Mouse (Mus musculus): ENCODE results near the gene Fmo5. TPM values are rescaled to one million over a fixed set of nuclear protein-coding genes. Genes with fewer than 3 reads are reported as not detected.

Gene Fmo5
- total RNA-seq (2023) = 10 to 100 TPM; 15.0 to 16.2 TPM

DNA sequence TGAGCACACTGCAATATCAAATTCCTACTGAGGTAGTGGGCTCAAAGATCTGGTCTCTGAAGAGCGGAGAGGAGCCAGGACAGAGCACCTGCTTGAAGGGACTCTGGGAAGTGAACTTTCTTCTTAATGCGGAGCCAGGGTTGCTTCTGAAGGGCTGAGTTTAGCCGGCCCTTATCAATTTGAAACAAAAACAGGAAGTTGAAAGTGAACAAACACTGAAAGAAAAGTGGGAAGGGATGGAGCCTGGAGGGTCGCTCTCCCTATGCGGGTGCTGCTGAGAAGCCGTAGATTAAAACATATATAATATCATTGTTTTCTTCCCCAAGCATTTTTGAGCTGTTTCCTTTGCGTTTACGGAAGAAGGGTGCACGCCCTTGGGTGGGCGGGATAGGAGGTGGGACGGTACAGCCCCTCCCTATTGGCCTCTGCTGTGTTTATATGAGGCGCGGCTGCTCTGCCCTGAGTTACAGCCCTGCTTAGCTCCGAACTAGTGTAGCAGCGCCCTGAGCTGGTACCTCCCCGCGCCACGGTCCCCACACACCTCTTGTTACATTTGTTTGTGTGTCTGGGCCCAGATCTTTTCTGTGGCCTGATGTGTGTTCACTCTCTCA, at the start of gene Fmo5:
Gene Fmo5 (plus strand): TSS at position 414 of the 611 bp plus-strand sequence.

DNA sequence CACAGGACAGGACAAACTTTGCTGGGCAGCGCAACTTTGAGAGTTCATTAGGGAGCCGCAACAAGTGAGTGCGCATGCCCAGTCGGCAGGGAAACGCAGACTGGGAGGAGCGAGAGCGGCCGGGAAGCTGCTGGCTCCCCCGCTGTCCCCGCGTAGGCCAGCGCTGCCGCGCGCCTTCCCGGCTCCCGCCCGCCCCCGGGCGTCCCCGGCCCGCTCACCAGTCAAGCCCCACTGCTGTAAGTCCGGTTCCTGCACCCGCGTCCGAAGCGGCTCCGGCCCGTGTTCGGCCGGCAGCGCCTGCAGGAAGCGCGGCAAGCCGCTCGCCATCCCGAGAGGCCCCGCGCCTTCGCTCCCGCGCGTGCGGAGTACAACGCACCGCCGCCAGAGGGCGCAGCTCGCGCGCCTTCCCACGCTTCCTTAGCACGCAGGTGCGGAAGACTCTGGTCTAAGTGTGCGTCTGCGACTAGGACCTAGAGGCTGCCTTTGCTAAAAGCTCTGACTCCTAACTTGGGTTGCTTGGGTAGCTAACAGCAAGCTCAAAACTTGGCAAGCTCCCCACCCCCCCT, 18.7 kb upstream of the Fmo5 start, which contains the start of gene Chd1l:
Gene Chd1l (minus strand): TSS at position 359 of the 566 bp plus-strand sequence.

DNA sequence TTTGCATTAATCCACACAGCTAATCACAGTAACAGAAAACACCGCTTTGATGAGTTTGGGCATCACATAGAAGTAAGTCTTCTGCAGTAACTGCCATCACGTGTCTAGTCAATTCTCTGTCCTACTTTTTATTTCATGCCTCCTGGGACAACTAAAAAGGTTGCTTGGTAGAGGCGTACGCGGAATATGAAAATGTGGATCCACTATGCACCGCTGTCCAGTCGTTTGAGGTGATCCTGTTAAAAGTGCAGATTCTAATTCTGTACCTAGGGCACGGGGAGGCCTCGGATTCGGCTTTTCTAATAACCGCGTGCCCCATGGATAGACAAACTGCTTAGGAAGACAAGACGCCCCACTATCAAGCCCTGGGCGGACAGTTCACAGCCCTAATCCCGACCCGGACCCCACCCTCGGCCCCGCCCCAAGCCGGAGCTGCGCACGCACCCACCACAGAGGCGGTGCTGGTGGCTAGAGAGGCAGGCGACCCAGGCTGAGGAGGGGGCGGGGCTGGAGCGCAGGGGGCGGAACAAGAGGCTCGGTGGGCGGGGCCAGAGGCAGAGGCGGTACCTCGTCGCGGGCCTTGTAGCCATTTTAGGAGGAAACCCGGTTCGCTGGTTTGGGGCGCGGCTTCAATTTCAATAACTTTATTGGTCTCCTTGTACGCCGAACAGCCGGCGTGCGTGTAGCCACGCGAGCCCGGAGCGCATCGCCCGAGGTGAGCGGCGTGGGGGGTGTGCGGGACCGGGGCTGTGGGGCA, 29.2 kb downstream of the Fmo5 start, which contains the start of gene Prkab2:
Gene Prkab2 (plus strand): TSS at position 539 of the 757 bp plus-strand sequence.

DNA sequence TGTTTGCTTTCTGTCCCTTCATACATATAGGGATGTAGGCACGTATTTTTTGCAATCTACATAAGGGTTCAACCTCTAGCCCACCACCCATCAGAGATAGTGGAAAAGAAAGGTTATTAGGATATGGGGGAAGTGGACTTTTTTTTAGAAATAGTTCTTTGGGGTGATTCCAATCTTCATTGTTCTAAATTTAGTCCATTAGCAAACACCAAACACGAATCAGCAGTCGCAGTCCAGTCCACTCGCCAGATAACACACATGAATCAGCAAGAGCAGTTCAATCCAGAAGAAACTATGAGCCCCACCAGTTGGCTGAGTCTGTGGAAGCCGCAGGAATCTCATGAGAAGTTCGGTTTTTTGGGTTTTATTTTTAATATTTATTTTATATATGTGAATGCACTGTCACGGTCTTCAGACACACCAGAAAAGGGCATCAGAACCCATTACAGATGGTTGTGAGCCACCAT, 46.1 kb downstream of the Fmo5 start, which contains the start of gene Gm17651:
Gene Gm17651 (minus strand): TSS at position 51 of the 467 bp plus-strand sequence.

Other genes with a start within 250 kb of the Fmo5 start
- gene Olfr1402, start 206.8 kb upstream of the Fmo5 start, total RNA-seq (2023) = not detected
- gene Chd1l, start 18.6 kb upstream of the Fmo5 start, total RNA-seq (2023) = 10 to 100 TPM; 16.5 to 17.5 TPM
- 10 to 100 TPM; 36.0 to 38.7 TPM for gene Prkab2, start 29.4 kb downstream of the Fmo5 start, total RNA-seq (2023)
- gene Gm17651, start 45.9 kb downstream of the Fmo5 start, total RNA-seq (2023) = not detected

All from monocyte, adult 59 days (primary cell).